Mouse (Mus musculus): ENCODE data around the gene Zmat5. TPM values are rescaled to one million over a fixed set of nuclear protein-coding genes. Genes with fewer than 3 reads are reported as not detected.

The Zmat5 gene
- total and polyA plus RNA-seq, 3 experiments, result 45.6 to 60.6 (median 52.9) TPM

- no peak for DNase-seq
Observed at GRCm38 (mm10) chr11:4734179-4734578, 29.7 kb downstream of the Zmat5 start.

GRCm38 (mm10) chr11:4736355-4736754, 31.9 kb downstream of the Zmat5 start:
- no peak for DNase-seq

GRCm38 (mm10) chr11:4737682-4738081, 33.2 kb downstream of the Zmat5 start:
- no peak for DNase-seq

GRCm38 (mm10) chr11:4738719-4739118, 34.2 kb downstream of the Zmat5 start:
- no peak for DNase-seq

GRCm38 (mm10) chr11:4740785-4741184, 36.3 kb downstream of the Zmat5 start:
- no peak for DNase-seq

- no peak for DNase-seq
Observed at GRCm38 (mm10) chr11:4744691-4745090, 40.2 kb downstream of the Zmat5 start.

- no peak for DNase-seq
Observed at GRCm38 (mm10) chr11:4745969-4746368, 41.5 kb downstream of the Zmat5 start.

GRCm38 (mm10) chr11:4746733-4747132, 42.3 kb downstream of the Zmat5 start, which contains the start of gene Cabp7:
Gene Cabp7, minus strand, starts transcription at chr11:4746778.
- DNase-seq, result peak; percentile 33

- no peak for DNase-seq
Observed at GRCm38 (mm10) chr11:4747285-4747684, 42.8 kb downstream of the Zmat5 start.

- peak; percentile 83 for DNase-seq
Observed at GRCm38 (mm10) chr11:4750263-4750662, 45.8 kb downstream of the Zmat5 start.

GRCm38 (mm10) chr11:4752836-4753235, 48.4 kb downstream of the Zmat5 start:
- no peak for DNase-seq

GRCm38 (mm10) chr11:4754036-4754435, 49.6 kb downstream of the Zmat5 start:
- DNase-seq, result no peak

- DNase-seq, result no peak
Observed at GRCm38 (mm10) chr11:4754867-4755266, 50.4 kb downstream of the Zmat5 start.

- no peak for DNase-seq
Observed at GRCm38 (mm10) chr11:4756460-4756859, 52.0 kb downstream of the Zmat5 start.

GRCm38 (mm10) chr11:4756984-4757788, 52.7 kb downstream of the Zmat5 start:
- no peak for DNase-seq

GRCm38 (mm10) chr11:4757789-4758158, 53.3 kb downstream of the Zmat5 start:
- no peak for DNase-seq

- no peak for DNase-seq
Observed at GRCm38 (mm10) chr11:4760438-4760837, 56.0 kb downstream of the Zmat5 start.

- no peak for DNase-seq
Observed at GRCm38 (mm10) chr11:4761991-4762390, 57.5 kb downstream of the Zmat5 start.

GRCm38 (mm10) chr11:4762511-4762910, 58.0 kb downstream of the Zmat5 start:
- DNase-seq, result no peak

- DNase-seq, result no peak
Observed at GRCm38 (mm10) chr11:4763631-4764030, 59.2 kb downstream of the Zmat5 start.

GRCm38 (mm10) chr11:4764476-4764875, 60.0 kb downstream of the Zmat5 start:
- peak; percentile 75 for DNase-seq

- no peak for DNase-seq
Observed at GRCm38 (mm10) chr11:4768399-4768798, 63.9 kb downstream of the Zmat5 start.

GRCm38 (mm10) chr11:4769293-4769692, 64.8 kb downstream of the Zmat5 start:
- DNase-seq, result peak; percentile 25

GRCm38 (mm10) chr11:4769881-4770280, 65.4 kb downstream of the Zmat5 start:
- peak; percentile 23 for DNase-seq
